Mouse (Mus musculus): ENCODE data around the gene Ptch1. TPM values are rescaled to one million over a fixed set of nuclear protein-coding genes. Genes with fewer than 3 reads are reported as not detected.

The Ptch1 gene
- 40.8 and 47.9 TPM in 2 replicates for total RNA-seq (2014; fragmentation: Nextera tagmentation)
- 9.6 and 11.9 TPM in 2 replicates for total RNA-seq (2017)
- 39.0 and 56.7 TPM in 2 replicates for polyA plus RNA-seq (2012)

- Histone ChIP-seq H3K4me1 (ENCODE audit: insufficient read depth, low read depth, low read length) (peaks cover 11% of the 10 kb centered on the region), H3K27me3 (ENCODE audit: insufficient read depth, low read length) (peaks cover 68% of the 10 kb centered on the region), H3K4me3 (ENCODE audit: low read depth, low read length) (no peak within 1 kb of the TSS), H3K36me3 (replicated peaks) (no peaks in the 10 kb centered on the region), H3K9me3 (replicated peaks) (peaks cover 7% of the 10 kb centered on the region; the same call in 1 of the 2 replicates)
- DNase-seq (ENCODE audit: low spot score) (no peak), ATAC-seq (ENCODE audit: extremely low read depth, insufficient number of reproducible peaks, low FRiP score, poor library complexity, severe bottlenecking) (no peak)
- TF ChIP-seq CTCF (IDR thresholded peaks at IDR 0.05; ENCODE audit: low read depth, low read length) = no peak
Observed at GRCm38 (mm10) chr13:63573256-63573835, at the start of gene Ptch1. TSS of gene Ptch1 (minus strand) at chr13:63573598.

- Histone ChIP-seq H3K4me3 (ENCODE audit: low read depth, low read length) (no peak overlapping the region), H3K9me3 (replicated peaks) (no peaks in the 10 kb centered on the region), H3K4me1 (ENCODE audit: insufficient read depth, low read depth, low read length) (no peaks in the 10 kb centered on the region), H3K27me3 (ENCODE audit: insufficient read depth, low read length) (peaks cover 2% of the 10 kb centered on the region; the same call in 1 of the 2 replicates), H3K36me3 (replicated peaks) (no peaks in the 10 kb centered on the region)
- TF ChIP-seq GATA1 (IDR thresholded peaks at IDR 0.05; ENCODE audit: borderline replicate concordance, low read length) = no peak
- TF ChIP-seq TAL1 (conservative IDR thresholded peaks at IDR 0.05; ENCODE audit: low read depth, low read length) = no peak
- TF ChIP-seq CTCF (IDR thresholded peaks at IDR 0.05; ENCODE audit: low read depth, low read length) = no peak
- TF ChIP-seq POLR2AphosphoS5 (IDR thresholded peaks at IDR 0.05; ENCODE audit: insufficient replicate concordance, low read depth, low read length) = no peak
- no peak for TF ChIP-seq GATA2 (IDR thresholded peaks at IDR 0.05; ENCODE audit: borderline replicate concordance, low read depth, low read length)
- DNase-seq (ENCODE audit: low spot score) (no peak), ATAC-seq (ENCODE audit: extremely low read depth, insufficient number of reproducible peaks, low FRiP score, poor library complexity, severe bottlenecking) (no peak)
Observed at GRCm38 (mm10) chr13:63621301-63621700, 47.9 kb upstream of the Ptch1 start.

DNA sequence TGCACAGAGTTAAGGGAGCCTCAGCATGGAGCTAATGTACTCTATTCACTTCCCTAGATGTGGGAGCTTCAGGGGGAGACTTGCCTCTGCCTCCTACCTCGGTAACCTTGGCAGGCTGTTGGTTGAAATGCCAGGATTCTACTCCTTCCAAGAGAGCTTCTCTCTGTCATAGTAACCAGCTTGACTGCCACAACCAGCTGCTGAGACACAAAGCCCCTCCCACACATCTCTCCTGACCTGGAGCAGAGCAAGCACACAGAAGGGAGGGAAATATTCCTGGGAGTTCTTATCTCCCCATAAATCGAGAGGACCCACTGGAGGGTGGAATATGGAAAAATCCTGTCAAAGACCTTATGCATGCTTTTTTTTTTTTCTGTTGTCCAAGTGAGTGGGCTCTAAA, 39.8 kb upstream of the Ptch1 start:
- TF ChIP-seq CTCF (IDR thresholded peaks at IDR 0.05; ENCODE audit: low read depth, low read length) = no peak
- ATAC-seq (ENCODE audit: extremely low read depth, insufficient number of reproducible peaks, low FRiP score, poor library complexity, severe bottlenecking) = no peak
- no peak overlapping the region for H3K4me3 ChIP-seq (ENCODE audit: low read depth, low read length)
- no peaks in the 10 kb centered on the region for H3K4me1 ChIP-seq (ENCODE audit: insufficient read depth, low read depth, low read length)
- no peak for DNase-seq (ENCODE audit: low spot score)
- H3K27me3 ChIP-seq (ENCODE audit: insufficient read depth, low read length) = peaks cover 6% of the 10 kb centered on the region
- no peaks in the 10 kb centered on the region for H3K9me3 ChIP-seq (replicated peaks)
- H3K36me3 ChIP-seq (replicated peaks) = no peaks in the 10 kb centered on the region

GRCm38 (mm10) chr13:63609734-63610133, 36.3 kb upstream of the Ptch1 start:
- H3K4me3 ChIP-seq (ENCODE audit: low read depth, low read length) = no peak overlapping the region
- ATAC-seq (ENCODE audit: extremely low read depth, insufficient number of reproducible peaks, low FRiP score, poor library complexity, severe bottlenecking) (no peak), DNase-seq (ENCODE audit: low spot score) (no peak)
- peaks cover 15% of the 10 kb centered on the region for H3K27me3 ChIP-seq (ENCODE audit: insufficient read depth, low read length)
- H3K36me3 ChIP-seq (replicated peaks) = no peaks in the 10 kb centered on the region
- no peak for TF ChIP-seq GATA2 (IDR thresholded peaks at IDR 0.05; ENCODE audit: borderline replicate concordance, low read depth, low read length)
- no peak for TF ChIP-seq POLR2AphosphoS5 (IDR thresholded peaks at IDR 0.05; ENCODE audit: insufficient replicate concordance, low read depth, low read length)
- no peak for TF ChIP-seq GATA1 (IDR thresholded peaks at IDR 0.05; ENCODE audit: borderline replicate concordance, low read length)
- no peak for TF ChIP-seq TAL1 (conservative IDR thresholded peaks at IDR 0.05; ENCODE audit: low read depth, low read length)
- no peak for TF ChIP-seq CTCF (IDR thresholded peaks at IDR 0.05; ENCODE audit: low read depth, low read length)
- no peaks in the 10 kb centered on the region for H3K4me1 ChIP-seq (ENCODE audit: insufficient read depth, low read depth, low read length)
- no peaks in the 10 kb centered on the region for H3K9me3 ChIP-seq (replicated peaks)

GRCm38 (mm10) chr13:63597593-63597992, 24.2 kb upstream of the Ptch1 start:
- H3K36me3 ChIP-seq (replicated peaks) = no peaks in the 10 kb centered on the region
- no peaks in the 10 kb centered on the region for H3K4me1 ChIP-seq (ENCODE audit: insufficient read depth, low read depth, low read length)
- H3K4me3 ChIP-seq (ENCODE audit: low read depth, low read length) = no peak overlapping the region
- H3K27me3 ChIP-seq (ENCODE audit: insufficient read depth, low read length) = peaks cover 10% of the 10 kb centered on the region
- no peak for ATAC-seq (ENCODE audit: extremely low read depth, insufficient number of reproducible peaks, low FRiP score, poor library complexity, severe bottlenecking)
- DNase-seq (ENCODE audit: low spot score) = no peak
- TF ChIP-seq CTCF (IDR thresholded peaks at IDR 0.05; ENCODE audit: low read depth, low read length) (no peak), GATA1 (IDR thresholded peaks at IDR 0.05; ENCODE audit: borderline replicate concordance, low read length) (no peak), GATA2 (IDR thresholded peaks at IDR 0.05; ENCODE audit: borderline replicate concordance, low read depth, low read length) (no peak), TAL1 (conservative IDR thresholded peaks at IDR 0.05; ENCODE audit: low read depth, low read length) (no peak), POLR2AphosphoS5 (IDR thresholded peaks at IDR 0.05; ENCODE audit: insufficient replicate concordance, low read depth, low read length) (no peak)
- no peaks in the 10 kb centered on the region for H3K9me3 ChIP-seq (replicated peaks)

- ATAC-seq (ENCODE audit: extremely low read depth, insufficient number of reproducible peaks, low FRiP score, poor library complexity, severe bottlenecking) (no peak), DNase-seq (ENCODE audit: low spot score) (no peak)
- Histone ChIP-seq H3K4me3 (ENCODE audit: low read depth, low read length) (no peak overlapping the region), H3K36me3 (replicated peaks) (no peaks in the 10 kb centered on the region), H3K9me3 (replicated peaks) (no peaks in the 10 kb centered on the region), H3K4me1 (ENCODE audit: insufficient read depth, low read depth, low read length) (no peaks in the 10 kb centered on the region), H3K27me3 (ENCODE audit: insufficient read depth, low read length) (peaks cover 4% of the 10 kb centered on the region)
- TF ChIP-seq GATA1 (IDR thresholded peaks at IDR 0.05; ENCODE audit: borderline replicate concordance, low read length) = no peak
Observed at GRCm38 (mm10) chr13:63595869-63596268, 22.5 kb upstream of the Ptch1 start.

DNA sequence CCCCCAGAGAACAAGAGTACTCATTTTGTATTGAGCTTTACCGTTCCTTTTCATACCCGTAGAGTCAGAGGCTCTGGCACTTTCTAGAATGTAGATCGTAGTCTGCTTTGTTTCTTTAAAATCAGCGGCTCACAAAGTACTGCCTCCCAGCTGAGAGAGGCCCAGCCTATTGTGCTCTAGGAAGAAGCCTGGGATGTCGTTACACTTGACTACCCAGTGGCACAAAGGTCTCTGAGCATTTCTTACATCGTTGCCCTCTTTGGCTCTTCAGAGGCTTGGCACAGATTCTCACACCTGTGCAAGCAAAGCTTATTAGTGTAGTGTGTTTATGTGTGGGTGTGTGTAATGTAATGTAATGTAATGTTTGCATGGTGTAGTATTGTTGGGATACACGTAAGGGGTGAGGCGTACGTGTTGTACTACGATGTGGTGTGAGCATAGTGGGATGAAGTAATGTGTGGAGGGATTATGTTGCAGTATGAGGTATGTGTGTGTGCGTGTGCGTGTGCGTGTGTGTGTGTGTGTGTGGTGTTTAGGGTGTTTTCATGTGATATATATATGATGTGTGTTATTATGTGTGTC, 20.2 kb upstream of the Ptch1 start:
- H3K4me3 ChIP-seq (ENCODE audit: low read depth, low read length) = no peak overlapping the region
- H3K9me3 ChIP-seq (replicated peaks) = no peaks in the 10 kb centered on the region
- no peaks in the 10 kb centered on the region for H3K4me1 ChIP-seq (ENCODE audit: insufficient read depth, low read depth, low read length)
- no peak for TF ChIP-seq POLR2AphosphoS5 (IDR thresholded peaks at IDR 0.05; ENCODE audit: insufficient replicate concordance, low read depth, low read length)
- no peak for TF ChIP-seq GATA2 (IDR thresholded peaks at IDR 0.05; ENCODE audit: borderline replicate concordance, low read depth, low read length)
- no peak for TF ChIP-seq CTCF (IDR thresholded peaks at IDR 0.05; ENCODE audit: low read depth, low read length)
- TF ChIP-seq TAL1 (conservative IDR thresholded peaks at IDR 0.05; ENCODE audit: low read depth, low read length) = no peak
- no peak for TF ChIP-seq GATA1 (IDR thresholded peaks at IDR 0.05; ENCODE audit: borderline replicate concordance, low read length)
- H3K36me3 ChIP-seq (replicated peaks) = no peaks in the 10 kb centered on the region
- DNase-seq (ENCODE audit: low spot score) = no peak
- ATAC-seq (ENCODE audit: extremely low read depth, insufficient number of reproducible peaks, low FRiP score, poor library complexity, severe bottlenecking) = no peak
- H3K27me3 ChIP-seq (ENCODE audit: insufficient read depth, low read length) = peaks cover 11% of the 10 kb centered on the region

All from G1E (cell line).